18 mouse cellular contexts compared by ENCODE assay signal in the genomic region with DNA sequence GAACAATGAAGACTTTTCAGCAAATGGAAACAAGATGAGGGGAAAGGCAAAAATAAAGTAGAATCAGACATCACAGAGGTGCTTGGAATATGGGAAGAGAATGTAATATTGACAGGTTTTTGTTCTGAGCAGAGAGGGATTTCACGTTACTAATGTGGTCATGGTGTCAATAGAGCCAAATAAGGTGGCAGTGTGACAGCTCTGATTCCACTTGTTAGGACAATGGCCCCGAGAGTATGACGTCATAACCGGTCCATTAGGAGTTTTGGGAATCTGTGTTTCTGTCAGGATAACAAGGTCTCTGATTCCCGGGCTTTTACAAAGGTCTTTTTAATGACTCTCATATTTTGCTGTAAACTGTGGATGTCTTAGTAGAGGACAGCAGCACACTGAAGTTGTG.
DNase-seq lines count a peak whose midpoint lies in the region; ATAC-seq and TF ChIP-seq lines count a peak whose summit lies in the region.
"Had no signal": no experiment of that assay in that cellular context is flagged by ENCODE, and none has a peak within 500 bp of the region (broad histone marks: within the 10 kb centered on the region; RNA-seq: fewer than 3 reads in every experiment).

No protein-coding gene starts in this region.

- H3K4me2 ChIP-seq in hindbrain, embryonic 16.5 days (ENCODE audit: low read length): no peak overlapping the region
- no peak overlapping the region for H3K4me2 ChIP-seq in hindbrain, embryonic 11.5 days (replicated peaks; ENCODE audit: low read depth, low read length)
- no peak overlapping the region for H3K4me2 ChIP-seq in midbrain, embryonic 11.5 days
- no peak overlapping the region for H3K4me2 ChIP-seq in stomach, postnatal 0 days (replicated peaks; ENCODE audit: low read depth)
- H3K4me2 ChIP-seq: embryonic facial prominence, embryonic 15.5 days; neural tube, embryonic 15.5 days had no signal

- peaks cover 39% of the 10 kb centered on the region for H3K27me3 ChIP-seq in hindbrain, embryonic 10.5 days (ENCODE audit: insufficient read depth, poor library complexity, severe bottlenecking)
- no peaks in the 10 kb centered on the region for H3K27me3 ChIP-seq in hindbrain, embryonic 16.5 days (replicated peaks; ENCODE audit: control insufficient read depth, insufficient read depth, low read length)
- H3K27me3 ChIP-seq in hindbrain, embryonic 11.5 days (ENCODE audit: control insufficient read depth, insufficient read depth, low read length): no peaks in the 10 kb centered on the region
- no peaks in the 10 kb centered on the region; the same call in 1 of the 2 replicates for H3K27me3 ChIP-seq in midbrain, embryonic 11.5 days (ENCODE audit: control insufficient read depth, insufficient read depth, low read length)
- H3K27me3 ChIP-seq in stomach, postnatal 0 days (ENCODE audit: control insufficient read depth, insufficient read depth, low read length): no peaks in the 10 kb centered on the region
- H3K27me3 ChIP-seq: CH12.LX; embryonic facial prominence, embryonic 15.5 days; neural tube, embryonic 15.5 days had no signal

- H3K36me3 ChIP-seq in hindbrain, embryonic 10.5 days: no peaks in the 10 kb centered on the region
- no peaks in the 10 kb centered on the region for H3K36me3 ChIP-seq in hindbrain, embryonic 16.5 days (ENCODE audit: control insufficient read depth, insufficient read depth, low read length)
- no peaks in the 10 kb centered on the region for H3K36me3 ChIP-seq in hindbrain, embryonic 11.5 days (ENCODE audit: control insufficient read depth, insufficient read depth, low read length)
- no peaks in the 10 kb centered on the region for H3K36me3 ChIP-seq in midbrain, embryonic 11.5 days (ENCODE audit: control insufficient read depth, insufficient read depth, low read length)
- H3K36me3 ChIP-seq in stomach, postnatal 0 days (ENCODE audit: control insufficient read depth, insufficient read depth, low read length): no peaks in the 10 kb centered on the region
- H3K36me3 ChIP-seq: embryonic facial prominence, embryonic 15.5 days; heart, embryonic 10.5 days; neural tube, embryonic 15.5 days had no signal

- no peaks in the 10 kb centered on the region for H3K9me3 ChIP-seq in hindbrain, embryonic 10.5 days
- no peaks in the 10 kb centered on the region for H3K9me3 ChIP-seq in hindbrain, embryonic 16.5 days (ENCODE audit: control insufficient read depth, low read length)
- H3K9me3 ChIP-seq in hindbrain, embryonic 11.5 days (ENCODE audit: control insufficient read depth, low read length): no peaks in the 10 kb centered on the region
- no peaks in the 10 kb centered on the region for H3K9me3 ChIP-seq in midbrain, embryonic 11.5 days (ENCODE audit: control insufficient read depth, low read length)
- no peaks in the 10 kb centered on the region for H3K9me3 ChIP-seq in stomach, postnatal 0 days (ENCODE audit: control insufficient read depth, low read length)
- H3K9me3 ChIP-seq: embryonic facial prominence, embryonic 15.5 days; heart, embryonic 10.5 days; neural tube, embryonic 15.5 days had no signal

- 54% methylated on average over 5 of the region's 5 CpGs for WGBS in hindbrain, embryonic 10.5 days
- WGBS in hindbrain, embryonic 16.5 days: 40% methylated on average over 5 of the region's 5 CpGs
- 38% methylated on average over 5 of the region's 5 CpGs for WGBS in hindbrain, embryonic 11.5 days
- 53% methylated on average over 5 of the region's 5 CpGs for WGBS in midbrain, embryonic 11.5 days
- whole genome bisulfite sequencing in stomach, postnatal 0 days: 72% methylated on average over 5 of the region's 5 CpGs

- ATAC-seq in hindbrain, embryonic 16.5 days: no peak
- ATAC-seq in hindbrain, embryonic 11.5 days (ENCODE audit: low FRiP score): peak; percentile 67; the same call in 1 of the 2 replicates
- ATAC-seq in midbrain, embryonic 11.5 days (ENCODE audit: low FRiP score): peak; percentile 70
- ATAC-seq in stomach, postnatal 0 days (ENCODE audit: low FRiP score, low TSS enrichment): no peak

- TF ChIP-seq CTCF in stomach, postnatal 0 days (IDR thresholded peaks at IDR 0.05; ENCODE audit: low read depth): no peak

- no peak for TF ChIP-seq EP300 in stomach, postnatal 0 days (optimal IDR thresholded peaks at IDR 0.05)

- H3K9ac ChIP-seq in hindbrain, embryonic 16.5 days (ENCODE audit: low read depth, low read length): no peak overlapping the region
- no peak overlapping the region for H3K9ac ChIP-seq in hindbrain, embryonic 11.5 days (ENCODE audit: low read depth, low read length)
- no peak overlapping the region for H3K9ac ChIP-seq in midbrain, embryonic 11.5 days (ENCODE audit: low read length)
- H3K9ac ChIP-seq in stomach, postnatal 0 days (ENCODE audit: low read length): no peak overlapping the region
- H3K9ac ChIP-seq: embryonic facial prominence, embryonic 15.5 days; neural tube, embryonic 15.5 days had no signal

- H3K27ac ChIP-seq in hindbrain, embryonic 10.5 days: peak overlapping the region; percentile 83
- H3K27ac ChIP-seq in hindbrain, embryonic 16.5 days (ENCODE audit: low read depth, low read length): no peak overlapping the region
- no peak overlapping the region for H3K27ac ChIP-seq in hindbrain, embryonic 11.5 days (ENCODE audit: low read depth, low read length)
- no peak overlapping the region for H3K27ac ChIP-seq in midbrain, embryonic 11.5 days (ENCODE audit: low read depth, low read length)
- no peak overlapping the region for H3K27ac ChIP-seq in stomach, postnatal 0 days (replicated peaks)
- H3K27ac ChIP-seq: embryonic facial prominence, embryonic 15.5 days; heart, embryonic 10.5 days; kidney, postnatal 0 days had no signal

- peaks cover 16% of the 10 kb centered on the region for H3K4me1 ChIP-seq in hindbrain, embryonic 10.5 days (replicated peaks)
- H3K4me1 ChIP-seq in hindbrain, embryonic 16.5 days (ENCODE audit: control insufficient read depth, insufficient read depth, low read depth, low read length): peaks cover 7% of the 10 kb centered on the region
- 0 out of 2 replicates have a peak, but pooled peaks cover 5% of the 10 kb centered on the region for H3K4me1 ChIP-seq in hindbrain, embryonic 11.5 days (replicated peaks; ENCODE audit: control insufficient read depth, insufficient read depth, low read length)
- peaks cover 11% of the 10 kb centered on the region for H3K4me1 ChIP-seq in midbrain, embryonic 11.5 days (ENCODE audit: control insufficient read depth, insufficient read depth, low read length)
- no peaks in the 10 kb centered on the region for H3K4me1 ChIP-seq in stomach, postnatal 0 days (replicated peaks; ENCODE audit: control insufficient read depth, insufficient read depth)
- H3K4me1 ChIP-seq: heart, embryonic 10.5 days had no signal

- DNase-seq in hindbrain, embryonic 10.5 days (ENCODE audit: low spot score): peak; percentile 30
- DNase-seq in hindbrain, embryonic 11.5 days (ENCODE audit: low spot score): peak; percentile 40
- peak; percentile 89 for DNase-seq in midbrain, embryonic 11.5 days (ENCODE audit: low spot score, missing footprints)
- no peak for DNase-seq in stomach, postnatal 0 days (ENCODE audit: low spot score)
- DNase-seq in spleen, adult 12 weeks (ENCODE audit: low spot score): no peak
- no peak for DNase-seq in right cerebral cortex, postnatal 14 days
- DNase-seq: adrenal gland, postnatal 36 days; cerebellum, adult 18-20 months; kidney, adult 18-20 months; liver; lung, postnatal 14 days had no signal

- H3K4me3 ChIP-seq in hindbrain, embryonic 10.5 days: no peak overlapping the region
- no peak overlapping the region for H3K4me3 ChIP-seq in hindbrain, embryonic 16.5 days (ENCODE audit: low read length)
- no peak overlapping the region for H3K4me3 ChIP-seq in hindbrain, embryonic 11.5 days (ENCODE audit: low read depth, low read length)
- no peak overlapping the region for H3K4me3 ChIP-seq in midbrain, embryonic 11.5 days (ENCODE audit: low read depth, low read length)
- H3K4me3 ChIP-seq in stomach, postnatal 0 days (ENCODE audit: low read depth, low read length): no peak overlapping the region
- H3K4me3 ChIP-seq: embryonic facial prominence, embryonic 15.5 days; heart, embryonic 10.5 days; myocyte; neural tube, embryonic 15.5 days had no signal

Comparison
In these comparisons a context has a peak if more than half of its experiments do, and no peak if none do; other contexts are left out.
1. ATAC-seq: peak in hindbrain, embryonic 11.5 days (single experiment) and midbrain, embryonic 11.5 days (single experiment); none in hindbrain, embryonic 16.5 days (single experiment) and stomach, postnatal 0 days (single experiment).
2. DNase-seq: peak in hindbrain, embryonic 10.5 days (single experiment), hindbrain, embryonic 11.5 days (single experiment) and midbrain, embryonic 11.5 days (single experiment); none in stomach, postnatal 0 days (single experiment), spleen, adult 12 weeks (single experiment) and right cerebral cortex, postnatal 14 days (single experiment).